Mouse (Mus musculus): Measurements from ENCODE around the gene Malsu1. TPM values are rescaled to one million over a fixed set of nuclear protein-coding genes. Genes with fewer than 3 reads are reported as not detected.

Gene Malsu1
- polyA plus RNA-seq, 1 experiment from 2014 or later = 78.7 TPM

GRCm38 (mm10) chr6:49083008-49083407, 9.4 kb downstream of the Malsu1 start:
- 86% methylated on average over 4 of the region's 4 CpGs for WGBS
- ATAC-seq = no peak
- H3K36me3 ChIP-seq = peaks cover 18% of the 10 kb centered on the region

GRCm38 (mm10) chr6:49094968-49095367, 21.4 kb downstream of the Malsu1 start:
- Histone ChIP-seq H3K27me3 (replicated peaks) (no peaks in the 10 kb centered on the region), H3K9me3 (no peaks in the 10 kb centered on the region), H3K4me3 (replicated peaks) (no peak overlapping the region), H3K4me2 (replicated peaks) (no peak overlapping the region), H3K4me1 (replicated peaks) (peaks cover 14% of the 10 kb centered on the region; the same call in 1 of the 2 replicates), H3K9ac (no peak overlapping the region), H3K27ac (no peak overlapping the region), H3K36me3 (peaks cover 24% of the 10 kb centered on the region)
- WGBS = 87% methylated on average over 10 of the region's 10 CpGs
- no peak for ATAC-seq

More at GRCm38 (mm10) chr6:49083008-49083407, 9.4 kb downstream of the Malsu1 start:
- no peak overlapping the region for H3K27ac ChIP-seq
- H3K9ac ChIP-seq = no peak overlapping the region
- no peak overlapping the region for H3K4me3 ChIP-seq (replicated peaks)
- H3K4me1 ChIP-seq (replicated peaks) = no peaks in the 10 kb centered on the region
- H3K4me2 ChIP-seq (replicated peaks) = no peak overlapping the region
- H3K9me3 ChIP-seq = no peaks in the 10 kb centered on the region
- H3K27me3 ChIP-seq (replicated peaks) = no peaks in the 10 kb centered on the region

GRCm38 (mm10) chr6:49096421-49096820, 22.8 kb downstream of the Malsu1 start:
- no peak overlapping the region for H3K4me3 ChIP-seq (replicated peaks)
- ATAC-seq = peak; percentile 37; the same call in 1 of the 2 replicates
- H3K9ac ChIP-seq = no peak overlapping the region
- no peaks in the 10 kb centered on the region for H3K9me3 ChIP-seq
- peak overlapping the region; percentile 13; the same call in 1 of the 2 replicates for H3K27ac ChIP-seq
- peak overlapping the region; percentile 23; the same call in 1 of the 2 replicates for H3K4me2 ChIP-seq (replicated peaks)
- H3K27me3 ChIP-seq (replicated peaks) = no peaks in the 10 kb centered on the region
- peaks cover 14% of the 10 kb centered on the region; the same call in 1 of the 2 replicates for H3K4me1 ChIP-seq (replicated peaks)
- peaks cover 18% of the 10 kb centered on the region for H3K36me3 ChIP-seq
- WGBS = 67% methylated on average over 7 of the region's 7 CpGs

GRCm38 (mm10) chr6:49096933-49097461, 23.4 kb downstream of the Malsu1 start:
- Histone ChIP-seq H3K36me3 (peaks cover 15% of the 10 kb centered on the region), H3K4me1 (replicated peaks) (peaks cover 14% of the 10 kb centered on the region; the same call in 1 of the 2 replicates), H3K27ac (peak overlapping the region; percentile 13; the same call in 1 of the 2 replicates), H3K4me2 (replicated peaks) (peak overlapping the region; percentile 23), H3K4me3 (replicated peaks) (no peak overlapping the region), H3K9ac (no peak overlapping the region), H3K27me3 (replicated peaks) (no peaks in the 10 kb centered on the region), H3K9me3 (no peaks in the 10 kb centered on the region)
- 36% methylated on average over 13 of the region's 13 CpGs for WGBS
- ATAC-seq = peak; percentile 57

- no peak overlapping the region for H3K9ac ChIP-seq
- no peaks in the 10 kb centered on the region for H3K27me3 ChIP-seq (replicated peaks)
- H3K9me3 ChIP-seq = no peaks in the 10 kb centered on the region
- no peak for ATAC-seq
- H3K4me2 ChIP-seq (replicated peaks) = no peak overlapping the region
- H3K4me1 ChIP-seq (replicated peaks) = peaks cover 14% of the 10 kb centered on the region; the same call in 1 of the 2 replicates
- 80% methylated on average over 5 of the region's 5 CpGs for WGBS
- peaks cover 15% of the 10 kb centered on the region for H3K36me3 ChIP-seq
- no peak overlapping the region; the same call in 1 of the 2 replicates for H3K27ac ChIP-seq
- no peak overlapping the region for H3K4me3 ChIP-seq (replicated peaks)
These were observed 24.1 kb downstream of the Malsu1 start for GRCm38 (mm10) chr6:49097596-49098110.

GRCm38 (mm10) chr6:49099086-49099485, 25.5 kb downstream of the Malsu1 start:
- Histone ChIP-seq H3K36me3 (peaks cover 9% of the 10 kb centered on the region), H3K9ac (no peak overlapping the region), H3K9me3 (no peaks in the 10 kb centered on the region), H3K4me3 (replicated peaks) (no peak overlapping the region), H3K27me3 (replicated peaks) (no peaks in the 10 kb centered on the region), H3K27ac (no peak overlapping the region), H3K4me2 (replicated peaks) (no peak overlapping the region), H3K4me1 (replicated peaks) (peaks cover 14% of the 10 kb centered on the region; the same call in 1 of the 2 replicates)
- WGBS = 97% methylated on average over 1 of the region's 1 CpGs
- no peak for ATAC-seq

GRCm38 (mm10) chr6:49106746-49107500, 33.3 kb downstream of the Malsu1 start:
- no peak overlapping the region for H3K4me3 ChIP-seq (replicated peaks)
- H3K9me3 ChIP-seq = no peaks in the 10 kb centered on the region
- no peak for ATAC-seq
- WGBS = 90% methylated on average over 15 of the region's 15 CpGs
- H3K27ac ChIP-seq = no peak overlapping the region
- no peaks in the 10 kb centered on the region for H3K27me3 ChIP-seq (replicated peaks)
- H3K36me3 ChIP-seq = peaks cover 12% of the 10 kb centered on the region
- H3K4me2 ChIP-seq (replicated peaks) = no peak overlapping the region
- no peak overlapping the region for H3K9ac ChIP-seq
- H3K4me1 ChIP-seq (replicated peaks) = no peaks in the 10 kb centered on the region

- 89% methylated on average over 2 of the region's 2 CpGs for WGBS
- Histone ChIP-seq H3K4me3 (replicated peaks) (no peak overlapping the region), H3K4me2 (replicated peaks) (no peak overlapping the region), H3K4me1 (replicated peaks) (no peaks in the 10 kb centered on the region), H3K27ac (no peak overlapping the region), H3K9me3 (no peaks in the 10 kb centered on the region), H3K9ac (no peak overlapping the region), H3K36me3 (peaks cover 12% of the 10 kb centered on the region), H3K27me3 (replicated peaks) (no peaks in the 10 kb centered on the region)
- ATAC-seq = no peak
These were observed 35.6 kb downstream of the Malsu1 start for GRCm38 (mm10) chr6:49109196-49109595.

- Histone ChIP-seq H3K36me3 (no peaks in the 10 kb centered on the region), H3K27me3 (replicated peaks) (no peaks in the 10 kb centered on the region), H3K4me1 (replicated peaks) (no peaks in the 10 kb centered on the region), H3K4me2 (replicated peaks) (no peak overlapping the region), H3K9me3 (no peaks in the 10 kb centered on the region), H3K27ac (peak overlapping the region; percentile 39; the same call in 1 of the 2 replicates), H3K9ac (no peak overlapping the region), H3K4me3 (replicated peaks) (no peak overlapping the region)
- ATAC-seq = peak; percentile 90
- WGBS = 58% methylated on average over 7 of the region's 7 CpGs
These were observed 40.3 kb downstream of the Malsu1 start for GRCm38 (mm10) chr6:49113895-49114294.

- Histone ChIP-seq H3K4me1 (replicated peaks) (no peaks in the 10 kb centered on the region), H3K4me2 (replicated peaks) (no peak overlapping the region), H3K9ac (no peak overlapping the region), H3K27ac (peak overlapping the region; percentile 39; the same call in 1 of the 2 replicates), H3K9me3 (no peaks in the 10 kb centered on the region), H3K4me3 (replicated peaks) (no peak overlapping the region), H3K27me3 (replicated peaks) (no peaks in the 10 kb centered on the region), H3K36me3 (no peaks in the 10 kb centered on the region)
- peak; percentile 91 for ATAC-seq
- WGBS = 67% methylated on average over 6 of the region's 6 CpGs
These were observed 40.9 kb downstream of the Malsu1 start for GRCm38 (mm10) chr6:49114457-49114856.

GRCm38 (mm10) chr6:49115550-49115949, 42.0 kb downstream of the Malsu1 start:
- H3K4me2 ChIP-seq (replicated peaks) = no peak overlapping the region
- H3K27ac ChIP-seq = no peak overlapping the region
- no peaks in the 10 kb centered on the region for H3K9me3 ChIP-seq
- 0 out of 2 replicates have a peak, but pooled peaks cover 5% of the 10 kb centered on the region for H3K4me1 ChIP-seq (replicated peaks)
- H3K36me3 ChIP-seq = no peaks in the 10 kb centered on the region
- WGBS = 83% methylated on average over 5 of the region's 5 CpGs
- H3K27me3 ChIP-seq (replicated peaks) = no peaks in the 10 kb centered on the region
- H3K4me3 ChIP-seq (replicated peaks) = no peak overlapping the region
- ATAC-seq = no peak
- no peak overlapping the region for H3K9ac ChIP-seq

GRCm38 (mm10) chr6:49116241-49116640, 42.6 kb downstream of the Malsu1 start:
- 0 out of 2 replicates have a peak, but pooled peaks cover 5% of the 10 kb centered on the region for H3K4me1 ChIP-seq (replicated peaks)
- ATAC-seq = no peak
- no peak overlapping the region for H3K27ac ChIP-seq
- H3K4me2 ChIP-seq (replicated peaks) = no peak overlapping the region
- no peak overlapping the region for H3K9ac ChIP-seq
- 93% methylated on average over 8 of the region's 8 CpGs for WGBS
- H3K36me3 ChIP-seq = no peaks in the 10 kb centered on the region
- no peak overlapping the region for H3K4me3 ChIP-seq (replicated peaks)
- no peaks in the 10 kb centered on the region for H3K9me3 ChIP-seq
- H3K27me3 ChIP-seq (replicated peaks) = no peaks in the 10 kb centered on the region

Measured in intestine, embryonic 15.5 days (tissue).